Mouse (Mus musculus): ENCODE results near the gene Prkg1.

- TF ChIP-seq CTCF (IDR thresholded peaks at IDR 0.05 in 2 of 3, conservative IDR thresholded peaks at IDR 0.05 in 1 of 3; ENCODE audit: control insufficient read depth in 1 of 3, insufficient read depth in 1 of 3, low read depth in 2 of 3, low read length in 3 of 3, poor library complexity in 1 of 3, severe bottlenecking in 1 of 3) (no peak), HCFC1 (IDR thresholded peaks at IDR 0.05; ENCODE audit: low read depth, low read length) (no peak), POLR2A (IDR thresholded peaks at IDR 0.05; ENCODE audit: control insufficient read depth in 1 of 2, insufficient read depth in 1 of 2, low read depth in 1 of 2, low read length in 2 of 2, poor library complexity in 1 of 2) (no peak), POLR2AphosphoS5 (IDR thresholded peaks at IDR 0.05; ENCODE audit: borderline replicate concordance, low read depth, low read length) (no peak)
Observed at GRCm38 (mm10) chr19:31074717-31075063, 690.1 kb downstream of the Prkg1 start.

Measured in MEL (cell line).